Mouse (Mus musculus) embryonic facial prominence, embryonic 10.5 days (tissue): Measurements from ENCODE around the gene Snx17. TPM values are rescaled to one million over a fixed set of nuclear protein-coding genes. Genes with fewer than 3 reads are reported as not detected.
A peak's percentile ranks its signal among the peaks of the same experiment; 100 is the strongest.
"Not testable (repeated sequence)": the region's sequence is repeated elsewhere in the genome, so short reads cannot be mapped to it uniquely, and the experiment has no call there.

ENCODE experiments used
- DNase-seq: peaks from one replicate; pipeline ENCODE4 v3.0.0-alpha.2; 2017; ENCODE audit warnings: low spot score
- H3K27ac ChIP-seq: fragments of 300-500 bp; sonication (generic); replicated peaks from 2 replicates; pipeline ENCODE4 v1.5.1; 2016; ENCODE audit warnings: mild to moderate bottlenecking
- H3K27me3 ChIP-seq: fragments of 300-500 bp; sonication (generic); replicated peaks from 2 replicates; pipeline ENCODE4 v1.6.1; 2016; ENCODE audit warnings: low read depth, mild to moderate bottlenecking; ENCODE audit not compliant: poor library complexity, severe bottlenecking
- H3K36me3 ChIP-seq: fragments of 300-500 bp; sonication (generic); replicated peaks from 2 replicates; pipeline ENCODE4 v1.6.1; 2016; ENCODE audit warnings: mild to moderate bottlenecking, moderate library complexity
- H3K4me1 ChIP-seq: fragments of 300-500 bp; sonication (generic); 2 replicates; pipeline ENCODE4 v1.6.1; 2016
- H3K4me3 ChIP-seq: fragments of 300-500 bp; sonication (generic); 2 replicates; pipeline ENCODE4 v1.5.1; 2016; ENCODE audit warnings: mild to moderate bottlenecking, moderate library complexity
- H3K9me3 ChIP-seq: fragments of 300-500 bp; sonication (generic); 2 replicates; pipeline ENCODE4 v1.6.1; 2016; ENCODE audit warnings: mild to moderate bottlenecking
- WGBS: fragments of 180-500 bp; shearing (Covaris S2); methylation state at CpG from one replicate; pipeline ENCODE4 v1.1.7; 2016; 5-methylcytosine and 5-hydroxymethylcytosine counted together
- polyA plus RNA-seq: library from polyadenylated mRNA; unstranded; fragments of >200 nt; fragmentation: Nextera tagmentation; extraction: Ambion mirVana; gene quantifications from 2 replicates; pipeline ENCODE4 v1.2.1, GENCODE M21; 2016

The Snx17 gene
- polyA plus RNA-seq, 1 experiment from 2014 or later: 127 TPM

- Histone ChIP-seq H3K4me1 (peaks cover 22% of the 10 kb centered on the region), H3K4me3 (peak overlapping the region; percentile 89; the same call in 1 of the 2 replicates), H3K27me3 (no peaks in the 10 kb centered on the region), H3K9me3 (peaks cover 5% of the 10 kb centered on the region), H3K36me3 (peaks cover 86% of the 10 kb centered on the region), H3K27ac (no peak overlapping the region)
- DNase-seq: no peak
- WGBS: 89% methylated on average over 9 of the region's 9 CpGs
These were observed 6.9 kb downstream of the Snx17 start for GRCm38 (mm10) chr5:31199893-31200292.

- WGBS: 92% methylated on average over 27 of the region's 27 CpGs
- peaks cover 5% of the 10 kb centered on the region for H3K9me3 ChIP-seq
- H3K4me1 ChIP-seq: peaks cover 22% of the 10 kb centered on the region
- no peak for DNase-seq
- H3K36me3 ChIP-seq: peaks cover 86% of the 10 kb centered on the region
- H3K27me3 ChIP-seq: no peaks in the 10 kb centered on the region
- H3K27ac ChIP-seq: no peak overlapping the region
- H3K4me3 ChIP-seq: peak overlapping the region; percentile 89
These were observed 7.3 kb downstream of the Snx17 start for GRCm38 (mm10) chr5:31200327-31200768.

- Histone ChIP-seq H3K27me3 (no peaks in the 10 kb centered on the region), H3K36me3 (peaks cover 86% of the 10 kb centered on the region), H3K9me3 (peaks cover 5% of the 10 kb centered on the region), H3K27ac (peak overlapping the region; percentile 95), H3K4me3 (peak overlapping the region; percentile 89), H3K4me1 (peaks cover 22% of the 10 kb centered on the region)
- 23% methylated on average over 13 of the region's 13 CpGs for WGBS
- no peak for DNase-seq
These were observed 8.2 kb downstream of the Snx17 start for GRCm38 (mm10) chr5:31201042-31201741.

GRCm38 (mm10) chr5:31201742-31202590, 8.9 kb downstream of the Snx17 start, which contains the start of gene Zfp513:
TSS of gene Zfp513 (minus strand) at chr5:31202303.
- peaks cover 84% of the 10 kb centered on the region for H3K36me3 ChIP-seq
- peak within 1 kb of the TSS; percentile 95 for H3K27ac ChIP-seq
- peak; percentile 96 for DNase-seq
- no peaks in the 10 kb centered on the region for H3K27me3 ChIP-seq
- under 1% methylated on average over 53 of the region's 53 CpGs for WGBS
- H3K9me3 ChIP-seq: peaks cover 5% of the 10 kb centered on the region
- peaks cover 22% of the 10 kb centered on the region for H3K4me1 ChIP-seq
- peak within 1 kb of the TSS; percentile 89 for H3K4me3 ChIP-seq

GRCm38 (mm10) chr5:31202933-31203332, 9.9 kb downstream of the Snx17 start:
- H3K36me3 ChIP-seq: peaks cover 84% of the 10 kb centered on the region
- no peak for DNase-seq
- no peaks in the 10 kb centered on the region for H3K27me3 ChIP-seq
- H3K4me3 ChIP-seq: peak overlapping the region; percentile 89
- H3K9me3 ChIP-seq: peaks cover 5% of the 10 kb centered on the region
- WGBS: 88% methylated on average over 7 of the region's 7 CpGs
- peaks cover 22% of the 10 kb centered on the region for H3K4me1 ChIP-seq
- peak overlapping the region; percentile 95 for H3K27ac ChIP-seq

- no peaks in the 10 kb centered on the region for H3K27me3 ChIP-seq
- DNase-seq: no peak
- peaks cover 22% of the 10 kb centered on the region for H3K4me1 ChIP-seq
- 86% methylated on average over 2 of the region's 2 CpGs for WGBS
- H3K9me3 ChIP-seq: peaks cover 5% of the 10 kb centered on the region
- peaks cover 84% of the 10 kb centered on the region for H3K36me3 ChIP-seq
- no peak overlapping the region for H3K27ac ChIP-seq
- H3K4me3 ChIP-seq: no peak overlapping the region
These were observed 10.8 kb downstream of the Snx17 start for GRCm38 (mm10) chr5:31203866-31204265.

GRCm38 (mm10) chr5:31204421-31204820, 11.4 kb downstream of the Snx17 start:
- no peak overlapping the region for H3K27ac ChIP-seq
- peaks cover 79% of the 10 kb centered on the region for H3K36me3 ChIP-seq
- DNase-seq: no peak
- 95% methylated on average over 6 of the region's 6 CpGs for WGBS
- H3K4me3 ChIP-seq: no peak overlapping the region
- peaks cover 22% of the 10 kb centered on the region for H3K4me1 ChIP-seq
- peaks cover 5% of the 10 kb centered on the region for H3K9me3 ChIP-seq
- H3K27me3 ChIP-seq: no peaks in the 10 kb centered on the region

GRCm38 (mm10) chr5:31216554-31216953, 23.5 kb downstream of the Snx17 start:
- not testable (repeated sequence) for H3K9me3 ChIP-seq, H3K4me3 ChIP-seq, H3K27ac ChIP-seq, DNase-seq, H3K27me3 ChIP-seq, H3K36me3 ChIP-seq
- 90% methylated on average over 6 of the region's 6 CpGs for WGBS
- peaks cover 15% of the 10 kb centered on the region for H3K4me1 ChIP-seq

- no peaks in the 10 kb centered on the region for H3K9me3 ChIP-seq
- WGBS: 66% methylated on average over 7 of the region's 7 CpGs
- peaks cover 7% of the 10 kb centered on the region; the same call in 1 of the 2 replicates for H3K36me3 ChIP-seq
- peak overlapping the region; percentile 99; the same call in 1 of the 2 replicates for H3K4me3 ChIP-seq
- no peak for DNase-seq
- H3K4me1 ChIP-seq: peaks cover 16% of the 10 kb centered on the region
- H3K27me3 ChIP-seq: no peaks in the 10 kb centered on the region
- H3K27ac ChIP-seq: no peak overlapping the region
These were observed 25.3 kb downstream of the Snx17 start for GRCm38 (mm10) chr5:31218294-31218693.

GRCm38 (mm10) chr5:31219070-31219469, 26.0 kb downstream of the Snx17 start:
- 4% methylated on average over 2 of the region's 2 CpGs for WGBS

GRCm38 (mm10) chr5:31219474-31219873, 26.4 kb downstream of the Snx17 start:
- Histone ChIP-seq H3K27me3 (no peaks in the 10 kb centered on the region), H3K4me3 (peak overlapping the region; percentile 99), H3K4me1 (peaks cover 16% of the 10 kb centered on the region), H3K36me3 (peaks cover 7% of the 10 kb centered on the region; the same call in 1 of the 2 replicates), H3K9me3 (no peaks in the 10 kb centered on the region), H3K27ac (peak overlapping the region; percentile 97)
- 2% methylated on average over 11 of the region's 11 CpGs for whole genome bisulfite sequencing
- DNase-seq: no peak

More at GRCm38 (mm10) chr5:31219070-31219469, 26.0 kb downstream of the Snx17 start:
- Histone ChIP-seq H3K36me3 (peaks cover 7% of the 10 kb centered on the region; the same call in 1 of the 2 replicates), H3K4me1 (peaks cover 16% of the 10 kb centered on the region), H3K27me3 (no peaks in the 10 kb centered on the region), H3K9me3 (no peaks in the 10 kb centered on the region), H3K4me3 (peak overlapping the region; percentile 99), H3K27ac (no peak overlapping the region)
- DNase-seq: no peak

GRCm38 (mm10) chr5:31219911-31220447, 27.0 kb downstream of the Snx17 start:
- WGBS: under 1% methylated on average over 40 of the region's 40 CpGs
- Histone ChIP-seq H3K27ac (peak overlapping the region; percentile 97), H3K27me3 (no peaks in the 10 kb centered on the region), H3K9me3 (no peaks in the 10 kb centered on the region), H3K36me3 (peaks cover 7% of the 10 kb centered on the region; the same call in 1 of the 2 replicates), H3K4me1 (peaks cover 16% of the 10 kb centered on the region), H3K4me3 (peak overlapping the region; percentile 99)
- DNase-seq: peak; percentile 77
